Mouse (Mus musculus) liver, adult 2 months (tissue): ENCODE measurements around the gene Scaper.

Source experiments
- CTCF ChIP-seq: fragments of 200-500 bp; IDR thresholded peaks from 2 replicates; pipeline ENCODE4 v1.5.1; 2011; ENCODE audit warnings: low read depth, low read length, control low read depth
- POLR2A ChIP-seq: fragments of 200-500 bp; IDR thresholded peaks from 2 replicates; pipeline ENCODE4 v1.6.1; 2011; ENCODE audit warnings: low read length, control low read depth; ENCODE audit not compliant: insufficient read depth; ENCODE audit errors: extremely low read depth

GRCm38 (mm10) chr9:55543703-55544401, 394.1 kb downstream of the Scaper start:
- TF ChIP-seq POLR2A (no peak), CTCF (no peak)
